Mouse (Mus musculus) small intestine, adult 2 months (tissue): Measurements from ENCODE around the gene Armc2. TPM values are rescaled to one million over a fixed set of nuclear protein-coding genes. Genes with fewer than 3 reads are reported as not detected.

ENCODE experiments used
- H3K27ac ChIP-seq: fragments of 200-500 bp; 2 replicates; pipeline ENCODE4 v1.5.1; 2012; ENCODE audit warnings: low read depth, low read length, control low read depth, inconsistent platforms; ENCODE audit not compliant: insufficient read depth
- H3K27me3 ChIP-seq: fragments of 200-500 bp; 2 replicates; pipeline ENCODE4 v1.6.1; 2012; ENCODE audit warnings: mild to moderate bottlenecking, moderate library complexity, low read length, inconsistent platforms; ENCODE audit not compliant: control insufficient read depth, insufficient read depth
- H3K36me3 ChIP-seq: fragments of 200-500 bp; 2 replicates; pipeline ENCODE4 v1.6.1; 2012; ENCODE audit warnings: mild to moderate bottlenecking, low read length, control low read depth, inconsistent platforms; ENCODE audit not compliant: control insufficient read depth, insufficient read depth
- H3K4me1 ChIP-seq: fragments of 200-500 bp; 2 replicates; pipeline ENCODE4 v1.6.1; 2012; ENCODE audit warnings: low read length, inconsistent platforms, mixed read lengths; ENCODE audit not compliant: control insufficient read depth, insufficient read depth, insufficient read length
- H3K4me3 ChIP-seq: fragments of 200-500 bp; 2 replicates; pipeline ENCODE4 v1.5.1; 2012; ENCODE audit warnings: low read depth, mild to moderate bottlenecking, control low read depth, inconsistent platforms, low read length, moderate library complexity
- CTCF ChIP-seq: fragments of 200-500 bp; IDR thresholded peaks from 2 replicates; pipeline ENCODE4 v1.5.1; 2012; ENCODE audit warnings: low read depth, mild to moderate bottlenecking, control low read depth, inconsistent platforms, low read length, moderate library complexity, mixed read lengths; ENCODE audit not compliant: insufficient replicate concordance, insufficient read length; ENCODE audit errors: extremely low read depth
- POLR2A ChIP-seq: fragments of 200-500 bp; IDR thresholded peaks from 2 replicates; pipeline ENCODE4 v1.6.1; 2012; ENCODE audit warnings: low read depth, mild to moderate bottlenecking, control low read depth, inconsistent platforms, low read length, moderate library complexity
- WGBS: fragments of 180-500 bp; shearing (Covaris S2); methylation state at CpG from one replicate; pipeline ENCODE4 v1.1.7; 2018; 5-methylcytosine and 5-hydroxymethylcytosine counted together
- polyA plus RNA-seq: library from polyadenylated mRNA; depleted of rRNA; stranded (reverse); fragments of >200 nt; gene quantifications from 2 replicates; pipeline ENCODE4 v1.2.3, GENCODE M21; 2012

Gene Armc2
- polyA plus RNA-seq, 1 experiment: 0.60 TPM

- Histone ChIP-seq H3K27ac (no peak overlapping the region), H3K27me3 (no peaks in the 10 kb centered on the region), H3K4me1 (no peaks in the 10 kb centered on the region), H3K4me3 (peak overlapping the region; percentile 40), H3K36me3 (no peaks in the 10 kb centered on the region)
- TF ChIP-seq CTCF (no peak), POLR2A (no peak)
- WGBS: 52% methylated on average over 28 of the region's 29 CpGs
These were observed 37.3 kb upstream of the Armc2 start for GRCm38 (mm10) chr10:42055224-42056165.

GRCm38 (mm10) chr10:42051069-42051468 lies 32.8 kb upstream of the Armc2 start:
- TF ChIP-seq CTCF (no peak), POLR2A (no peak)
- Histone ChIP-seq H3K4me3 (no peak overlapping the region), H3K36me3 (no peaks in the 10 kb centered on the region), H3K27me3 (no peaks in the 10 kb centered on the region), H3K27ac (no peak overlapping the region), H3K4me1 (no peaks in the 10 kb centered on the region)
- 67% methylated on average over 6 of the region's 6 CpGs for WGBS

- no peak overlapping the region for H3K4me3 ChIP-seq
- no peaks in the 10 kb centered on the region for H3K27me3 ChIP-seq
- no peak overlapping the region for H3K27ac ChIP-seq
- WGBS: 91% methylated on average over 8 of the region's 8 CpGs
- H3K4me1 ChIP-seq: no peaks in the 10 kb centered on the region
- TF ChIP-seq CTCF (no peak), POLR2A (no peak)
- no peaks in the 10 kb centered on the region for H3K36me3 ChIP-seq
These were observed 30.4 kb upstream of the Armc2 start for GRCm38 (mm10) chr10:42048648-42049047.

- H3K27ac ChIP-seq: no peak overlapping the region
- no peaks in the 10 kb centered on the region for H3K4me1 ChIP-seq
- no peak for TF ChIP-seq POLR2A
- no peak for TF ChIP-seq CTCF
- 85% methylated on average over 10 of the region's 10 CpGs for WGBS
- H3K4me3 ChIP-seq: no peak overlapping the region
- no peaks in the 10 kb centered on the region for H3K36me3 ChIP-seq
- H3K27me3 ChIP-seq: no peaks in the 10 kb centered on the region
These were observed 26.3 kb upstream of the Armc2 start for GRCm38 (mm10) chr10:42044574-42044973.

- Histone ChIP-seq H3K4me3 (no peak overlapping the region), H3K36me3 (no peaks in the 10 kb centered on the region), H3K4me1 (no peaks in the 10 kb centered on the region), H3K27ac (no peak overlapping the region), H3K27me3 (no peaks in the 10 kb centered on the region)
- TF ChIP-seq CTCF (no peak), POLR2A (no peak)
- WGBS: 94% methylated on average over 3 of the region's 3 CpGs
These were observed 25.1 kb upstream of the Armc2 start for GRCm38 (mm10) chr10:42043307-42043706.

DNA sequence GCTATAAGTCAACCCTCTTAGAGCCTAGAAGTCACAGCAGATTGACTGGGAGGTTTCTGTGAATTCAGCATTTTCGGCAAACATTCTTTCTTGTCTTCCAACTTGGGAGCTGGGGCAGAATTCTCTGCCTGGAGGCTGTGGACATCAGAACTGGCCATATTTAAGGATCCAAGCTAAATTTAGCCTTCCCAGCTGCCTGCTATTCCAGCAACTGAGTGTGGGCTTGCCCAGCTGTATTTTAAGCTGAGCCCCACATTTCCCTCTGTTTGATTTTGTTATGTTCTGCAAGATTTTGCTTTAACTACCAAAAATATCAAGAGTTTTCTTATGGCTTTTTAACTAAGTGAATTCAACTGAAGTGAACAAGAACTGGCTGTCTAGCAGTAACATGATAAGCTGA lies 24.6 kb upstream of the Armc2 start:
- H3K27me3 ChIP-seq: no peaks in the 10 kb centered on the region
- no peak for TF ChIP-seq CTCF
- TF ChIP-seq POLR2A: no peak
- no peak overlapping the region for H3K4me3 ChIP-seq
- H3K27ac ChIP-seq: no peak overlapping the region
- no peaks in the 10 kb centered on the region for H3K4me1 ChIP-seq
- 58% methylated on average over 1 of the region's 1 CpGs for WGBS
- no peaks in the 10 kb centered on the region for H3K36me3 ChIP-seq

DNA sequence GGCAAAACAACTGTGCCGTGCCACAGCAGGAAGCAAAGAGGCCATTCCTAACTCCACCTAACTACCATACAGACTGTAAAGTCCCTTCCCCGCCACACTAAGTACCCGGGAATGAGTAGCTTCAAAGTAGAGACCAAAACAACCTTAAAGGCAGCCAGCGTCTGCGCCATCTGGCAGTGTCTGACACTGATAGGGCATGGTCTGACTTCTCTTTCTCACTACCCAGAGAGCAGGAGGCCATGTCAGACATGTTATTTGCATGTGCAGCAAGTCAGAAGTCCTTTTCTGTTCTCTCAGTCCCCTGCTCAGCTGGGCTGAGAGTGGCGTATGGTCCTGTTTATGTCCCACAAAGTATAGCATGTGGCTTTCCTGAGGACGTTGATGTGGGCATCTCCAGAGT lies 23.8 kb upstream of the Armc2 start:
- TF ChIP-seq POLR2A: no peak
- TF ChIP-seq CTCF: no peak
- no peaks in the 10 kb centered on the region for H3K27me3 ChIP-seq
- no peaks in the 10 kb centered on the region for H3K36me3 ChIP-seq
- no peaks in the 10 kb centered on the region for H3K4me1 ChIP-seq
- no peak overlapping the region for H3K4me3 ChIP-seq
- H3K27ac ChIP-seq: no peak overlapping the region
- WGBS: 80% methylated on average over 7 of the region's 7 CpGs
